Mouse (Mus musculus) kidney, adult 9 months (tissue): ENCODE results near the gene Rhoa.
A peak's percentile ranks its signal among the peaks of the same experiment; 100 is the strongest.
"Not testable (repeated sequence)": the region's sequence is repeated elsewhere in the genome, so short reads cannot be mapped to it uniquely, and the experiment has no call there.

ENCODE experiments used
- DNase-seq: peaks from one replicate; pipeline ENCODE4 v3.0.0; 2022

Rhoa gene

DNA sequence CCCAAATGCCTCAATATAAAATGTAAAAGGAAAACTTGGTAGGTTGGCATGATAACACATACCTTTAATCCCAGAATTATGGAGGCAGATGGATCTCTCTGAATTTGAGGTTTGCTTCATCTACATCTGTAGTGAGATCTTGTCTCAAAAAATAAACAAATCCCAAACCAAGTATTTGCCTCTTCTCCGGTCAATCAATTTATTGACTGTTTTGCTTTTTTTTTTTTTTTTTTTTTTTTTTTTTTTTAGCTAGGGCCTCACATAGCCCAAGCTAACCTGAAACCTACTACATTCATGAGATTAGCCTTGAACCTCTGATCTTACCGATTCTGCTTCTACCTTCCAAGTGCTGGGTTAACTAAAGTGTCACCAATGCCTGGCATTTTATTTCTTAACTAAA is 16.6 kb upstream of the Rhoa start:
- no peak for DNase-seq

GRCm38 (mm10) chr9:108290016-108290750 is 15.7 kb upstream of the Rhoa start, which contains the start of gene Nicn1:
Gene Nicn1 (plus strand): TSS chr9:108290429.
- peak; percentile 98 for DNase-seq

GRCm38 (mm10) chr9:108290773-108291172 is 15.2 kb upstream of the Rhoa start:
- DNase-seq = no peak

- peak; percentile 96 for DNase-seq
These were observed 9.2 kb upstream of the Rhoa start, which contains the start of gene Amt for GRCm38 (mm10) chr9:108296453-108297355. Gene Amt (plus strand): TSS chr9:108296853.

GRCm38 (mm10) chr9:108301853-108302252 is 4.1 kb upstream of the Rhoa start:
- DNase-seq = no peak

- no peak for DNase-seq
These were observed 1.2 kb upstream of the Rhoa start for GRCm38 (mm10) chr9:108304716-108305115.

DNA sequence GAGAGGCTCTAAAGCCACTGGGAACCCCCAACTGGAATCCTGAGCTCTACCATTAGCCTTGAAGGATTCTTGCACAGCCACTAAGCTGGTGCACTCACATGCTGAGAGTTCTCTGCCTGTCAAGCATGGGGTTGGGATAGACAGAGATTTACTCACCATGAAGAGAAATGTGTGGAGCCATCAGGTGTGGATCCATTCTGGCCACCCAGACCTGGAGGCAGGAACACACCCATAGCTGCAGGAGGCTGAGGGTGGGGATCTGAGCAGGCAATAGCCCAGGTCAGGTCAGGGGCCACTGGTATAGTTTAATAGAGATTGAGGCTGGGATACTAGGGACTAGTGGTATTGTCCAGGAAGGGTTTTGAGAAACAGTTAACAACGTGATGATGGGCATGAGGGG is 759 bp upstream of the Rhoa start:
- DNase-seq = no peak

- DNase-seq = peak; percentile 70
These were observed 647 bp downstream of the Rhoa start for GRCm38 (mm10) chr9:108306571-108306980.

DNA sequence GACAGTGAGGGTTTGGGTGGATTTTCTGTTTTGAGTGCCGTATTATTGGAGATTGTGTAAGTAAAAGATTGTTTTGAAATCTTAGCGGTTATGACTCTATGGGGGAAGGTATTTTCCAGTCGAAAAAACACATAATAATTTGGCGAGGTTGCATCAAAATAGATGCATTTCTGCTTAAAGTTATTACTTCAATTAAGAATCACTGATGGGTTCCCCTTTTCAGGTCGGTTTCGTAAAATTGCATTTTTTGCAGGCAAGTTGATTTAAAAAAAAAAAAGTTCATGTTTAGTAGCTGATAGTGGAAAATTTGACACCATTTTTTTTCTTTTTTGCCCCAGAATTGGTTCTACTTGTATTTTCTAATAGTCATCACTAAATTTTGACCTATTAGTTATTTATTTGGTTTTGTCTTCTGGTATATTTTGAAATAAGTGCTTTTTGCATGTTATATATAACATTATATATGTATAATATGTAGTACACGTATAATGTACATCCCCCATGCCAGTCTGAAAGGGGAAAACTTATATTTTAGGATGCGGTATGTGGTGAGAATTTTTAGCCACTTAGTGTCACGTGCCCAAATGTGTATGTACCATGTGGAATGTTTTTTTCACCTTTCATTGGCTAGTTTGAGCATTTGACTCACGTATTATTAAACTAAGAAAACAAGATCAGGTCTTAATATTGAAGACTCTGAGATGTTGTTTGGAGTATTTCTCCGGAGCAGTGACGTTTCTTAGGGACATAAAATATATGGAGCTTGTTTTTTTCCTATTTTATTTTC is 1.3 kb downstream of the Rhoa start:
- DNase-seq = no peak

- peak; percentile 41 for DNase-seq
These were observed 2.2 kb downstream of the Rhoa start for GRCm38 (mm10) chr9:108308141-108308540.

GRCm38 (mm10) chr9:108317572-108317971 is 11.6 kb downstream of the Rhoa start:
- DNase-seq = no peak

GRCm38 (mm10) chr9:108318462-108318861 is 12.5 kb downstream of the Rhoa start:
- DNase-seq = no peak

DNA sequence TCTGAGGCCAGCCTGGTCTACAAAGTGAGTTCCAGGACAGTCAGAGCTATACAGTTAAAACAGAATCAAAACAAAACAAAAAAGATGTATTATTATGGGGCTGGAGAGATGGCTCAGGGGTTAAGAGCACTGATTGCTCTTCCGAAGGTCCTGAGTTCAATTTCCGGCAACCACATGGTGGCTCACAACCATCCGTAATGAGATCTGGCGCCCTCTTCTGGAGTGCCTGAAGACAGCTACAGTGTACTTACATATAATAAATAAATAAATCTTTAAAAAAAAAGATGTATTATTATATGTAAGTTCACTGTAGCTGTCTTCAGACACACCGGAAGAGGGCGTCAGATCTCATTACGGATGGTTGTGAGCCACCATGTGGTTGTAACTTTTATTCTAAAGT is 16.1 kb downstream of the Rhoa start:
- not testable (repeated sequence) for DNase-seq

- DNase-seq = no peak
These were observed 18.9 kb downstream of the Rhoa start for GRCm38 (mm10) chr9:108324784-108325183.

- no peak for DNase-seq
These were observed 19.9 kb downstream of the Rhoa start for GRCm38 (mm10) chr9:108325811-108326210.

DNA sequence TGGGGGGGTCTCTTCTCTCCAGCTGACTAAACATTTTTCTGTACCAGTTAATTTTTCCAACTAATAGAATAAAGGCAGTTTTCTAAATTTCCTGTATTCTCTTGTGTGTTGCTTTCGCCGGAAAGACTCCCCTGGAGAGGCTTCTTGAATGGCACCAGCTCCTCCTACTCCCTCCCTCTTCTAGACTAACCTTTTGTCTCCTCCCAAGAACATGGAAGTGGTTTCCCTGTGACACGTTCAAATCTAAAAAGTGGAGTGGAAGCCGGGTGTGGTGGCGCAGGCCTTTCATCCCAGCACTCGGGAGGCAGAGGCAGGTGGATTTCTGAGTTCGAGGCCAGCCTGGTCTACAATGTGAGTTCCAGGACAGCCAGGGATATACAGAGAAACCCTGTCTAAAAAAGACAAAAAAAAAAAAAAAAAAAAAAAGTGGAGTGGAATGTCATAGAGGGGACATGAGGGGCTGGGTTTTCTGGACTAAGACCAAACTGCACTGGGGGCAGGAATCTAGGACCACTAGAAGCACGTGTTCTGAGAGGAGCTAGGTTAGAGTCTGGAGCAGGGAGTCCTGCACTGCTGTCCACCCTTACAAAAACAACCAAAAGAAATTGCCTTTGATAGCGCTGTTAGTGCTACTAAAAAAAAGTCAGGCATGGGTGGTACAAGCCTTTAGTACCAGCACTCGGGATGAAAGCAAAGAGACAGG is 32.1 kb downstream of the Rhoa start:
- no peak for DNase-seq

DNA sequence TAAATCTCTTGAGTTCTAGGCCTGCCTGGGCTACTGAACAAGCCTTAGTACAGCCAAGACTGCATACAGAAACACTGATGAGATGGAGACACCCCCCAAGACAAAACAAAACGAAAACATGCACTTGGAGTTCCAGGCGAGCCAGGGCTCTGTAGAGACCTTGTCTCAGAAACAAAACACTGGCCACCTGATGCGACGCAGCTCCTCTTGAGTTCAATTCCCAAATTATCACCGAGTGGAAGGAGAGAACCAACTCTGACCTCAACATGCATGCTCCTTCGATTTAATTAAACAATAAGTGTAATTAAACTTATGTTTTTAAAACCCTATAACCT is 32.6 kb downstream of the Rhoa start:
- DNase-seq = no peak

GRCm38 (mm10) chr9:108338886-108339781 is 33.2 kb downstream of the Rhoa start, which contains the start of gene Gpx1:
Gene Gpx1 (plus strand): TSS chr9:108338903.
- DNase-seq = peak; percentile 98

GRCm38 (mm10) chr9:108339886-108340257 is 33.9 kb downstream of the Rhoa start:
- no peak for DNase-seq

GRCm38 (mm10) chr9:108340258-108341138 is 34.6 kb downstream of the Rhoa start:
- peak; percentile 53 for DNase-seq
